Mouse (Mus musculus): Measurements from ENCODE around the gene Zc3hav1. TPM values are rescaled to one million over a fixed set of nuclear protein-coding genes. Genes with fewer than 3 reads are reported as not detected.

Zc3hav1 gene
- polyA plus RNA-seq, 1 experiment: 1.5 TPM

GRCm38 (mm10) chr6:38320621-38321020 lies 33.8 kb downstream of the Zc3hav1 start:
- TF ChIP-seq CTCF (IDR thresholded peaks at IDR 0.05; ENCODE audit: borderline replicate concordance, extremely low read depth, insufficient read depth, insufficient read length): no peak
- TF ChIP-seq POLR2A (IDR thresholded peaks at IDR 0.05; ENCODE audit: borderline replicate concordance, extremely low read depth, insufficient read depth, insufficient read length, poor library complexity, severe bottlenecking): no peak
- no peak for DNase-seq (ENCODE audit: low read depth)

GRCm38 (mm10) chr6:38316050-38316449 lies 38.4 kb downstream of the Zc3hav1 start:
- DNase-seq (ENCODE audit: low read depth): no peak
- TF ChIP-seq CTCF (IDR thresholded peaks at IDR 0.05; ENCODE audit: borderline replicate concordance, extremely low read depth, insufficient read depth, insufficient read length): no peak
- TF ChIP-seq POLR2A (IDR thresholded peaks at IDR 0.05; ENCODE audit: borderline replicate concordance, extremely low read depth, insufficient read depth, insufficient read length, poor library complexity, severe bottlenecking): no peak

DNA sequence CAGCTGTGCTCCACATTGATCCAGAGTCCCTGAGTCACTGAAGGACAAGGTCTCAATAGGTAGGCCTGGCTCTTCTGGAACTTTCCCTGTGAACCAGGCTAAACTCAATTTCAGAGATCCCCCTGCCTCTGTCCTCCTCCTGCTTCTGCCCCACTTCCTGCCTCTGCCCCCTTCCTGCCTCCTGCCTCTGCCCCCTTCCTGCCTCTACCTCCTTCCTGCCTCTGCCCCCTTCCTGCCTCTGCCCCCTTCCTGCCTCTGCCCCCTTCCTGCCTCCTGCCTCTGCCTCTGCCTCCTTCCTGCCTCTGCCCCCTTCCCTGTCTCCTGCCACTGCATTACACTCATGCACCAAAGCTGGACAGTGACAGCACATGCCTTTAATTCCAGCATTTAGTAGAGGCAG lies 44.7 kb downstream of the Zc3hav1 start:
- DNase-seq (ENCODE audit: low read depth): no peak
- no peak for TF ChIP-seq CTCF (IDR thresholded peaks at IDR 0.05; ENCODE audit: borderline replicate concordance, extremely low read depth, insufficient read depth, insufficient read length)
- no peak for TF ChIP-seq POLR2A (IDR thresholded peaks at IDR 0.05; ENCODE audit: borderline replicate concordance, extremely low read depth, insufficient read depth, insufficient read length, poor library complexity, severe bottlenecking)

DNA sequence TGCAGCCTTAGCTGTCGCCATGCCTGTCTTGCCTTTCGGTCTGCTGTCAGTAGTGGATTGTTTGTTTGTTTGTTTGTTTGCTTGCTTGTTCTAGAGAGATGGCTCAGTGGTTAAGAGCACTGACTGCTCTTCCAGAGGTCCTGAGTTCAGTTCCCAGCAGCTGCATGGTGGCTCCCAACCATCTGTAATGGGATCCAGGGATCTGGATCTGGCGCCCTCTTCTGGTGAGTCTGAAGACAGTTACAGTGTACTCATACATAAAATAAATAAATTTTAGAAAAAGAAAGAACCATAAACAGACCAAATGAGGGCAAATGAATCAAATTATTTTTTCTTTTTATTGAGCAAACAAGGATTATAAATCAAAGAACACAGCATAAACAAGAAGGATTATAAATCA lies 49.4 kb downstream of the Zc3hav1 start:
- TF ChIP-seq POLR2A (IDR thresholded peaks at IDR 0.05; ENCODE audit: borderline replicate concordance, extremely low read depth, insufficient read depth, insufficient read length, poor library complexity, severe bottlenecking): no peak
- no peak for TF ChIP-seq CTCF (IDR thresholded peaks at IDR 0.05; ENCODE audit: borderline replicate concordance, extremely low read depth, insufficient read depth, insufficient read length)
- DNase-seq (ENCODE audit: low read depth): no peak

GRCm38 (mm10) chr6:38298761-38299401 lies 55.5 kb downstream of the Zc3hav1 start, which contains the start of gene Zc3hav1l:
Zc3hav1l (minus strand) TSS chr6:38299259.
- DNase-seq (ENCODE audit: low read depth): peak; percentile 91
- TF ChIP-seq POLR2A (IDR thresholded peaks at IDR 0.05; ENCODE audit: borderline replicate concordance, extremely low read depth, insufficient read depth, insufficient read length, poor library complexity, severe bottlenecking) (peak; percentile 92), CTCF (IDR thresholded peaks at IDR 0.05; ENCODE audit: borderline replicate concordance, extremely low read depth, insufficient read depth, insufficient read length) (no peak)

- TF ChIP-seq CTCF (IDR thresholded peaks at IDR 0.05; ENCODE audit: borderline replicate concordance, extremely low read depth, insufficient read depth, insufficient read length) (no peak), POLR2A (IDR thresholded peaks at IDR 0.05; ENCODE audit: borderline replicate concordance, extremely low read depth, insufficient read depth, insufficient read length, poor library complexity, severe bottlenecking) (no peak)
- peak; percentile 70 for DNase-seq (ENCODE audit: low read depth)
Observed at GRCm38 (mm10) chr6:38298246-38298635, 56.2 kb downstream of the Zc3hav1 start.

- DNase-seq (ENCODE audit: low read depth): peak; percentile 24
- no peak for TF ChIP-seq POLR2A (IDR thresholded peaks at IDR 0.05; ENCODE audit: borderline replicate concordance, extremely low read depth, insufficient read depth, insufficient read length, poor library complexity, severe bottlenecking)
- TF ChIP-seq CTCF (IDR thresholded peaks at IDR 0.05; ENCODE audit: borderline replicate concordance, extremely low read depth, insufficient read depth, insufficient read length): no peak
Observed at GRCm38 (mm10) chr6:38297580-38298245, 56.7 kb downstream of the Zc3hav1 start.

- TF ChIP-seq CTCF (IDR thresholded peaks at IDR 0.05; ENCODE audit: borderline replicate concordance, extremely low read depth, insufficient read depth, insufficient read length): peak; percentile 26; the same call in 1 of the 2 replicates
- no peak for TF ChIP-seq POLR2A (IDR thresholded peaks at IDR 0.05; ENCODE audit: borderline replicate concordance, extremely low read depth, insufficient read depth, insufficient read length, poor library complexity, severe bottlenecking)
- DNase-seq (ENCODE audit: low read depth): no peak
Observed at GRCm38 (mm10) chr6:38293708-38294107, 60.7 kb downstream of the Zc3hav1 start.

GRCm38 (mm10) chr6:38292871-38293646 lies 61.3 kb downstream of the Zc3hav1 start:
- no peak for TF ChIP-seq POLR2A (IDR thresholded peaks at IDR 0.05; ENCODE audit: borderline replicate concordance, extremely low read depth, insufficient read depth, insufficient read length, poor library complexity, severe bottlenecking)
- TF ChIP-seq CTCF (IDR thresholded peaks at IDR 0.05; ENCODE audit: borderline replicate concordance, extremely low read depth, insufficient read depth, insufficient read length): no peak
- peak; percentile 75 for DNase-seq (ENCODE audit: low read depth)

DNA sequence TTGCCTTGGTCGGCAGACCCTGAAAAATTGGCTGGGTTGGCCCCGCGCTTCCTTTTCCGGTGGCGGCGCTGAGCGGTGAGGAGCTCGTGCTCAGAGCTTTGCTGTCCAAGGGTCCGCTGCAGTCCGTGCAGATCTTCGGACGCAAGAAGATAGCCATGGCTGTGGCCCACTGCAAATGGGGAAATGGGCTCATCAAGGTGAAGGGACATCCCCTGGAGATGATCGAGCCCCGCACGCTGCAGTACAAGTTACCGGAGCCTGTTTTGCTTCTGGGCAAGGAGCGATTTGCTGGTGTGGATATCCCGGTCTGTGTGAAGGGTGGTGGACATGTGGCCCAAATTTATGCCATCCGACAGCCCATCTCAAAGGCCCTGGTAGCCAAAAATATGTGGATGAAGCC lies 70.0 kb downstream of the Zc3hav1 start:
- TF ChIP-seq POLR2A (IDR thresholded peaks at IDR 0.05; ENCODE audit: borderline replicate concordance, extremely low read depth, insufficient read depth, insufficient read length, poor library complexity, severe bottlenecking) (no peak), CTCF (IDR thresholded peaks at IDR 0.05; ENCODE audit: borderline replicate concordance, extremely low read depth, insufficient read depth, insufficient read length) (no peak)
- DNase-seq (ENCODE audit: low read depth): no peak

- DNase-seq (ENCODE audit: low read depth): no peak
- TF ChIP-seq CTCF (IDR thresholded peaks at IDR 0.05; ENCODE audit: borderline replicate concordance, extremely low read depth, insufficient read depth, insufficient read length): no peak
- no peak for TF ChIP-seq POLR2A (IDR thresholded peaks at IDR 0.05; ENCODE audit: borderline replicate concordance, extremely low read depth, insufficient read depth, insufficient read length, poor library complexity, severe bottlenecking)
Observed at GRCm38 (mm10) chr6:38264466-38264865, 89.9 kb downstream of the Zc3hav1 start.

Data from brain, embryonic 14.5 days (tissue).